Comparison of ENCODE assay signal across 13 mouse cellular contexts in genomic region chr6:30545689-30546088, GRCm38 (mm10). TPM values are rescaled to one million over a fixed set of nuclear protein-coding genes. Genes with fewer than 3 reads are reported as not detected.
DNase-seq lines count a peak whose midpoint lies in the region; ATAC-seq and TF ChIP-seq lines count a peak whose summit lies in the region.
"Had no signal": no experiment of that assay in that cellular context is flagged by ENCODE, and none has a peak within 500 bp of the region (broad histone marks: within the 10 kb centered on the region; RNA-seq: fewer than 3 reads in every experiment).

No protein-coding gene starts in this region.

- peaks cover 36% of the 10 kb centered on the region for H3K27me3 ChIP-seq in liver, embryonic 11.5 days (replicated peaks; ENCODE audit: control insufficient read depth, insufficient read depth, low read length)
- 0 out of 2 replicates have a peak, but pooled peaks cover 4% of the 10 kb centered on the region for H3K27me3 ChIP-seq in liver, postnatal 0 days (ENCODE audit: insufficient read depth, low read length)
- H3K27me3 ChIP-seq in hindbrain, embryonic 13.5 days: no peaks in the 10 kb centered on the region
- H3K27me3 ChIP-seq in neural tube, embryonic 12.5 days (replicated peaks): no peaks in the 10 kb centered on the region

- DNase-seq in frontal cortex, postnatal 10 days (ENCODE audit: low spot score in 2 of 2): no peak
- no peak for DNase-seq in liver, embryonic 11.5 days (ENCODE audit: low spot score)
- DNase-seq in liver, postnatal 0 days: no peak
- no peak for DNase-seq in cerebellum, postnatal 36 days
- DNase-seq in embryo, embryonic 9.5 days (ENCODE audit: extremely low spot score): no peak
- DNase-seq: adrenal gland, postnatal 10 days; cerebellum, adult 18-20 months had no signal

- H3K9ac ChIP-seq in liver, embryonic 11.5 days (ENCODE audit: low read depth, low read length): no peak overlapping the region
- no peak overlapping the region for H3K9ac ChIP-seq in liver, postnatal 0 days (replicated peaks)
- H3K9ac ChIP-seq in hindbrain, embryonic 13.5 days: no peak overlapping the region
- 0 out of 2 replicates have a peak overlapping the region, but pooled peaks have one; percentile 9 for H3K9ac ChIP-seq in neural tube, embryonic 12.5 days

- peaks cover 25% of the 10 kb centered on the region for H3K4me1 ChIP-seq in liver, embryonic 11.5 days (replicated peaks; ENCODE audit: control insufficient read depth, insufficient read depth, low read length)
- H3K4me1 ChIP-seq in liver, postnatal 0 days (ENCODE audit: insufficient read depth): peaks cover 7% of the 10 kb centered on the region; the same call in 1 of the 2 replicates
- H3K4me1 ChIP-seq in hindbrain, embryonic 13.5 days (replicated peaks): peaks cover 60% of the 10 kb centered on the region
- H3K4me1 ChIP-seq in neural tube, embryonic 12.5 days: peaks cover 28% of the 10 kb centered on the region

- H3K9me3 ChIP-seq in liver, embryonic 11.5 days (ENCODE audit: control insufficient read depth, low read length): no peaks in the 10 kb centered on the region
- H3K9me3 ChIP-seq in liver, postnatal 0 days (ENCODE audit: low read length): no peaks in the 10 kb centered on the region
- H3K9me3 ChIP-seq in hindbrain, embryonic 13.5 days: no peaks in the 10 kb centered on the region
- H3K9me3 ChIP-seq in neural tube, embryonic 12.5 days: no peaks in the 10 kb centered on the region

- ATAC-seq in frontal cortex, adult (ENCODE audit: low TSS enrichment): peak; percentile 76
- no peak for ATAC-seq in liver, embryonic 11.5 days (replicated peaks; ENCODE audit: low FRiP score)
- no peak for ATAC-seq in liver, postnatal 0 days
- ATAC-seq in hindbrain, embryonic 13.5 days (ENCODE audit: low FRiP score): no peak
- ATAC-seq in neural tube, embryonic 12.5 days (ENCODE audit: low FRiP score, low read depth): no peak

- no peaks in the 10 kb centered on the region for H3K36me3 ChIP-seq in liver, embryonic 11.5 days (ENCODE audit: control insufficient read depth, insufficient read depth, low read length)
- H3K36me3 ChIP-seq in liver, postnatal 0 days (replicated peaks; ENCODE audit: insufficient read depth, low read length): no peaks in the 10 kb centered on the region
- H3K36me3 ChIP-seq in hindbrain, embryonic 13.5 days: no peaks in the 10 kb centered on the region
- no peaks in the 10 kb centered on the region for H3K36me3 ChIP-seq in neural tube, embryonic 12.5 days

- no peak overlapping the region for H3K4me3 ChIP-seq in liver, embryonic 11.5 days (ENCODE audit: low read depth, low read length)
- H3K4me3 ChIP-seq in liver, postnatal 0 days (ENCODE audit: low read depth, low read length): no peak overlapping the region
- H3K4me3 ChIP-seq in hindbrain, embryonic 13.5 days: no peak overlapping the region
- no peak overlapping the region for H3K4me3 ChIP-seq in neural tube, embryonic 12.5 days

- no peak overlapping the region for H3K4me2 ChIP-seq in liver, embryonic 11.5 days
- no peak overlapping the region for H3K4me2 ChIP-seq in liver, postnatal 0 days (ENCODE audit: low read depth, low read length)
- H3K4me2 ChIP-seq in hindbrain, embryonic 13.5 days: no peak overlapping the region
- H3K4me2 ChIP-seq in neural tube, embryonic 12.5 days (replicated peaks): no peak overlapping the region

- no peak for TF ChIP-seq EP300 in liver, postnatal 0 days (IDR thresholded peaks at IDR 0.05; ENCODE audit: low read depth)

- WGBS in liver, embryonic 11.5 days: 75% methylated on average over 7 of the region's 7 CpGs
- 73% methylated on average over 7 of the region's 7 CpGs for WGBS in liver, postnatal 0 days (ENCODE audit: insufficient replicate concordance)
- WGBS in hindbrain, embryonic 13.5 days: 77% methylated on average over 7 of the region's 7 CpGs
- 73% methylated on average over 7 of the region's 7 CpGs for WGBS in neural tube, embryonic 12.5 days

- TF ChIP-seq CTCF in liver, postnatal 0 days (IDR thresholded peaks at IDR 0.05; ENCODE audit: low read depth): no peak

- H3K27ac ChIP-seq in liver, embryonic 11.5 days (ENCODE audit: low read depth, low read length): peak overlapping the region; percentile 32; the same call in 1 of the 2 replicates
- no peak overlapping the region for H3K27ac ChIP-seq in liver, postnatal 0 days (ENCODE audit: low read depth)
- H3K27ac ChIP-seq in hindbrain, embryonic 13.5 days: peak overlapping the region; percentile 95
- no peak overlapping the region for H3K27ac ChIP-seq in neural tube, embryonic 12.5 days
- H3K27ac ChIP-seq: macrophage had no signal

RNA-seq across cellular contexts. Expression of gene Cpa2, which starts 4.3 kb away (rescaled TPM):
- polyA plus RNA-seq in liver, embryonic 11.5 days (2014; fragmentation: Nextera tagmentation; extraction: Ambion mirVana): 1.7 and 1.9 TPM in 2 replicates
- polyA plus RNA-seq in liver, postnatal 0 days (2015; fragmentation: Nextera tagmentation; extraction: Ambion mirVana): 0.63 and 2.1 TPM in 2 replicates
- 6.9 and 8.7 TPM in 2 replicates for polyA plus RNA-seq in hindbrain, embryonic 13.5 days (2015; fragmentation: Nextera tagmentation; extraction: Ambion mirVana)
- 8.2 and 8.5 TPM in 2 replicates for polyA plus RNA-seq in neural tube, embryonic 12.5 days (2016; fragmentation: Nextera tagmentation; extraction: Ambion mirVana)

RNA-seq across cellular contexts. Expression of gene Cpa4, which starts 22.5 kb away (rescaled TPM):
- 0.44 and 0.45 TPM in 2 replicates for polyA plus RNA-seq in liver, embryonic 11.5 days (2014; fragmentation: Nextera tagmentation; extraction: Ambion mirVana)
- 0.05 TPM in 1 of 2 replicates, not detected in the other for polyA plus RNA-seq in liver, postnatal 0 days (2015; fragmentation: Nextera tagmentation; extraction: Ambion mirVana)
- polyA plus RNA-seq in hindbrain, embryonic 13.5 days (2015; fragmentation: Nextera tagmentation; extraction: Ambion mirVana): 1.4 and 1.5 TPM in 2 replicates
- 1.2 and 1.9 TPM in 2 replicates for polyA plus RNA-seq in neural tube, embryonic 12.5 days (2016; fragmentation: Nextera tagmentation; extraction: Ambion mirVana)
- polyA plus RNA-seq: macrophage had no signal

RNA-seq across cellular contexts. Expression of gene Ssmem1, which starts 36.0 kb away (rescaled TPM):
- polyA plus RNA-seq in liver, embryonic 11.5 days (2014; fragmentation: Nextera tagmentation; extraction: Ambion mirVana): 0.18 TPM in 1 of 2 replicates, not detected in the other
- not detected in 2 replicates for polyA plus RNA-seq in liver, postnatal 0 days (2015; fragmentation: Nextera tagmentation; extraction: Ambion mirVana)
- 0.12 and 0.39 TPM in 2 replicates for polyA plus RNA-seq in hindbrain, embryonic 13.5 days (2015; fragmentation: Nextera tagmentation; extraction: Ambion mirVana)
- 0.24 and 0.49 TPM in 2 replicates for polyA plus RNA-seq in neural tube, embryonic 12.5 days (2016; fragmentation: Nextera tagmentation; extraction: Ambion mirVana)
- polyA plus RNA-seq: frontal cortex, adult 2 months; intestine, embryonic 14.5 days; macrophage had no signal

RNA-seq across cellular contexts. Expression of gene Tmem209, which starts 36.1 kb away (rescaled TPM):
- polyA plus RNA-seq in liver, embryonic 11.5 days (2014; fragmentation: Nextera tagmentation; extraction: Ambion mirVana): 44.2 and 49.2 TPM in 2 replicates
- 10.8 and 12.6 TPM in 2 replicates for polyA plus RNA-seq in liver, postnatal 0 days (2015; fragmentation: Nextera tagmentation; extraction: Ambion mirVana)
- polyA plus RNA-seq in hindbrain, embryonic 13.5 days (2015; fragmentation: Nextera tagmentation; extraction: Ambion mirVana): 29.5 and 33.4 TPM in 2 replicates
- polyA plus RNA-seq in neural tube, embryonic 12.5 days (2016; fragmentation: Nextera tagmentation; extraction: Ambion mirVana): 35.1 and 35.9 TPM in 2 replicates

Comparison
In these comparisons a context has a peak if more than half of its experiments do, and no peak if none do; other contexts are left out.
1. H3K27ac ChIP-seq: peak in liver, embryonic 11.5 days (single experiment) and hindbrain, embryonic 13.5 days (single experiment); none in liver, postnatal 0 days (single experiment) and neural tube, embryonic 12.5 days (single experiment).